Mouse (Mus musculus) limb, embryonic 14.5 days (tissue): ENCODE measurements around the gene Fanci. TPM values are rescaled to one million over a fixed set of nuclear protein-coding genes. Genes with fewer than 3 reads are reported as not detected.

Experiments
- ATAC-seq: fragments of 200-750 bp; cut with Nextera tagmentation; 2 replicates; pipeline ENCODE4 v1.8.0; 2017; ENCODE audit warnings: low read depth, moderate number of reproducible peaks, moderate TSS enrichment; ENCODE audit not compliant: low FRiP score
- DNase-seq: peaks from one replicate; pipeline ENCODE4 v3.0.0-alpha.2; 2015; ENCODE audit warnings: low spot score
- H3K27ac ChIP-seq: fragments of 300-500 bp; sonication (generic); replicated peaks from 2 replicates; pipeline ENCODE4 v1.5.1; 2014; ENCODE audit warnings: low read depth, mild to moderate bottlenecking, low read length, moderate library complexity, mixed read lengths
- H3K27me3 ChIP-seq: fragments of 300-500 bp; sonication (generic); 2 replicates; pipeline ENCODE4 v1.6.1; 2014; ENCODE audit warnings: low read length, mixed read lengths; ENCODE audit not compliant: control insufficient read depth, insufficient read depth
- H3K36me3 ChIP-seq: fragments of 300-500 bp; sonication (generic); 2 replicates; pipeline ENCODE4 v1.6.1; 2014; ENCODE audit warnings: mild to moderate bottlenecking, low read length, moderate library complexity, mixed read lengths; ENCODE audit not compliant: control insufficient read depth, insufficient read depth
- H3K4me1 ChIP-seq: fragments of 300-500 bp; sonication (generic); 2 replicates; pipeline ENCODE4 v1.6.1; 2014; ENCODE audit warnings: antibody characterized with exemption, low read length, mixed read lengths; ENCODE audit not compliant: control insufficient read depth, insufficient read depth
- H3K4me2 ChIP-seq: fragments of 300-500 bp; sonication (generic); replicated peaks from 2 replicates; pipeline ENCODE4 v1.6.1; 2014; ENCODE audit warnings: low read depth, mild to moderate bottlenecking, low read length, moderate library complexity; ENCODE audit not compliant: severe bottlenecking
- H3K4me3 ChIP-seq: fragments of 300-500 bp; sonication (generic); replicated peaks from 2 replicates; pipeline ENCODE4 v1.5.1; 2014; ENCODE audit warnings: low read length
- H3K9ac ChIP-seq: fragments of 300-500 bp; sonication (generic); 2 replicates; pipeline ENCODE4 v1.6.1; 2014; ENCODE audit warnings: mild to moderate bottlenecking, low read depth, low read length, moderate library complexity; ENCODE audit not compliant: severe bottlenecking
- H3K9me3 ChIP-seq: fragments of 300-500 bp; sonication (generic); 2 replicates; pipeline ENCODE4 v1.6.1; 2016; ENCODE audit warnings: low read length; ENCODE audit not compliant: control insufficient read depth
- POLR2A ChIP-seq: fragments of 200-500 bp; IDR thresholded peaks from 2 replicates; pipeline ENCODE4 v1.8.0; 2012; ENCODE audit warnings: inconsistent platforms, mild to moderate bottlenecking, moderate library complexity, borderline replicate concordance; ENCODE audit not compliant: insufficient read depth, insufficient read length; ENCODE audit errors: extremely low read depth
- WGBS: fragments of 180-500 bp; shearing (Covaris S2); extraction: QIAGEN DNeasy Blood & Tissue Kit; methylation state at CpG from one replicate; pipeline ENCODE4 v1.1.7; 2014; 5-methylcytosine and 5-hydroxymethylcytosine counted together
- polyA plus RNA-seq, 2 experiments: library from polyadenylated mRNA; depleted of rRNA in 1 of 2; stranded (reverse) in 1 of 2; unstranded in 1 of 2; fragments of >200 nt; fragmentation: Nextera tagmentation in 1 of 2; extraction: Ambion mirVana in 1 of 2; gene quantifications; 2 replicates each; pipeline versions ENCODE4 v1.2.1 to v1.2.3; 2012 to 2014

Fanci gene
- polyA plus RNA-seq, 2 experiments, result 6.8 TPM

GRCm38 (mm10) chr7:79374017-79374416, 17.7 kb upstream of the Fanci start:
- ATAC-seq (no peak), DNase-seq (no peak)
- Histone ChIP-seq H3K4me3 (no peak overlapping the region), H3K4me1 (peaks cover 3% of the 10 kb centered on the region; the same call in 1 of the 2 replicates), H3K9me3 (no peaks in the 10 kb centered on the region), H3K9ac (no peak overlapping the region), H3K27me3 (no peaks in the 10 kb centered on the region), H3K36me3 (no peaks in the 10 kb centered on the region), H3K27ac (no peak overlapping the region), H3K4me2 (no peak overlapping the region)
- TF ChIP-seq POLR2A, result no peak

DNA sequence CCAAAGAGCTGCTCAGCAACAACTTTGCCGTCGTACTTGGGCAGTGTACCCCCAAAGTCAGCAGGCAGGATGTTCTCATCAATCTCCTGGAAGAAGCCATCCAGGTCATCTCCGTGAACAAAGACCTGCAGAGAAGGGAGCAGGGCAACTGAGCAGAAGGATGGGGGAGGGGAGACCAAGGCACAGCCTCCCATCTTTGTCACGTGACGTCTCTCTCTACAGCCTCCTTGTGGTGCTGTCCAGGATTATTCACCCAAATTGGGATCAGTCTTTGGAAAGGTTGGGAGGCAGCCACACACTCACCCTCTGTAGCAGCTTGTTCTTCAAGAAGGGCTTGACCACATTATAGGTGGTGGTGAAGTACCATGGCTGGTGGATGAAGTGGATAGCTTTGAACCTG, 16.1 kb upstream of the Fanci start:
- H3K27ac ChIP-seq, result no peak overlapping the region
- no peak for DNase-seq

GRCm38 (mm10) chr7:79376516-79377275, 15.0 kb upstream of the Fanci start:
- no peaks in the 10 kb centered on the region for H3K4me1 ChIP-seq
- no peaks in the 10 kb centered on the region for H3K27me3 ChIP-seq
- DNase-seq (no peak), ATAC-seq (no peak)
- TF ChIP-seq POLR2A, result no peak
- no peak overlapping the region for H3K4me2 ChIP-seq
- H3K27ac ChIP-seq, result no peak overlapping the region
- H3K9ac ChIP-seq, result no peak overlapping the region
- no peaks in the 10 kb centered on the region for H3K9me3 ChIP-seq
- H3K4me3 ChIP-seq, result no peak overlapping the region
- H3K36me3 ChIP-seq, result no peaks in the 10 kb centered on the region
- 90% methylated on average over 10 of the region's 10 CpGs for WGBS

More for the DNA sequence above, 16.1 kb upstream of the Fanci start:
- no peaks in the 10 kb centered on the region for H3K9me3 ChIP-seq
- H3K36me3 ChIP-seq, result no peaks in the 10 kb centered on the region
- H3K4me3 ChIP-seq, result no peak overlapping the region
- WGBS, result 72% methylated on average over 5 of the region's 5 CpGs
- ATAC-seq, result no peak
- no peaks in the 10 kb centered on the region for H3K27me3 ChIP-seq
- no peak for TF ChIP-seq POLR2A
- no peak overlapping the region for H3K4me2 ChIP-seq
- H3K9ac ChIP-seq, result no peak overlapping the region
- H3K4me1 ChIP-seq, result peaks cover 3% of the 10 kb centered on the region; the same call in 1 of the 2 replicates

DNA sequence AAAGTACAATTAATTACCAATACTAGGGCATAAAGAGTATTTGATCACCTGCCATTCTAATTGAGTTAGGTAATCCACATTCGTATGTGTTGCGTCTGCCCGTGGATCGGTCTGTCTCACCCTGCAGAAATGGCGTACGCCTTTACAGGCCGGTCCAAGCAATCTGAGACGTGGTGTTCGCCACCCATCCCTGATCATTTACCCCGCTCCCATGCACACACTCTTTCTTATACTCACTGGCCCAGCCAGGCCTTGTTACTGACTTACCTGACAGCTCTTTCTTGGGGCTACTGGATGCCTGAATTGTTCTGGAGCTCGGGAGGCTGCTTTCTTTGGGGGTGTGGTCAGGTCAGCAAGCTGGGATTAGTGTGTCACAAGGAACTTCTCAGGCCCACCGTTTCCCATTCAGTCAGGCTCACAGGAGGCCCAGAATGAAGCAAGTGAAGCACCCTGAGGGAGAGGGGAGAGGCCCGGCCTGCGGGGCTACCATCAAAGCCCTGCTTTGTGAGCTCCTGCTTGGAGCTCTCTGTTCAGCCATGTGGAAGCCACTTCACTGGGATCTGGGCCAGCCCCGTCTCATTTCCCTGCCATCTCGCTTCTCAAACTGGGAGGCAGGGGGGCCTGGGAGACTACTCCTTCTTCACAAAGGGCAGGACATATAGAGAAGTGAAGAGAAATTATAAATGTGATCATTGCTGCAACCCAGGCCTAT, 5.2 kb upstream of the Fanci start, which contains the start of gene Rlbp1:
Rlbp1 (minus strand) TSS at position 627 of the 712 bp plus-strand sequence.
- no peak for DNase-seq
- ATAC-seq, result no peak
- Histone ChIP-seq H3K36me3 (no peaks in the 10 kb centered on the region), H3K27me3 (no peaks in the 10 kb centered on the region), H3K9ac (no peak within 1 kb of the TSS), H3K27ac (0 out of 2 replicates have a peak within 1 kb of the TSS, but pooled peaks have one; percentile 33), H3K4me2 (no peak within 1 kb of the TSS), H3K9me3 (no peaks in the 10 kb centered on the region), H3K4me1 (peaks cover 7% of the 10 kb centered on the region; the same call in 1 of the 2 replicates), H3K4me3 (no peak within 1 kb of the TSS)
- TF ChIP-seq POLR2A, result no peak
- 61% methylated on average over 16 of the region's 16 CpGs for WGBS

- TF ChIP-seq POLR2A, result no peak
- DNase-seq (no peak), ATAC-seq (no peak)
- Histone ChIP-seq H3K36me3 (no peaks in the 10 kb centered on the region), H3K9me3 (no peaks in the 10 kb centered on the region), H3K4me2 (no peak overlapping the region), H3K27me3 (no peaks in the 10 kb centered on the region), H3K4me1 (peaks cover 8% of the 10 kb centered on the region; the same call in 1 of the 2 replicates), H3K4me3 (no peak overlapping the region), H3K9ac (no peak overlapping the region), H3K27ac (0 out of 2 replicates have a peak overlapping the region, but pooled peaks have one; percentile 33)
- 75% methylated on average over 8 of the region's 8 CpGs for WGBS
These were observed 4.6 kb upstream of the Fanci start for GRCm38 (mm10) chr7:79387140-79387539.
